Mouse (Mus musculus): ENCODE measurements around the gene Olfr1186. TPM values are rescaled to one million over a fixed set of nuclear protein-coding genes. Genes with fewer than 3 reads are reported as not detected.
"Not testable (repeated sequence)": the region's sequence is repeated elsewhere in the genome, so short reads cannot be mapped to it uniquely, and the experiment has no call there.

The Olfr1186 gene
- polyA plus RNA-seq (2012; ENCODE audit: insufficient read depth, insufficient read length, low replicate concordance, missing spikeins), result not detected in 2 replicates

- TF ChIP-seq CTCF (IDR thresholded peaks at IDR 0.05; ENCODE audit: insufficient read depth, low read depth, low read length) (no peak), POLR2A (IDR thresholded peaks at IDR 0.05; ENCODE audit: insufficient read depth, low read depth, low read length) (no peak)
- Histone ChIP-seq H3K4me3 (ENCODE audit: insufficient read depth, low read depth, low read length) (no peak within 1 kb of the TSS), H3K27ac (ENCODE audit: insufficient read depth, low read depth, low read length) (no peak within 1 kb of the TSS), H3K4me1 (ENCODE audit: control insufficient read depth, insufficient read depth, low read length) (no peaks in the 10 kb centered on the region)
- WGBS, result 81% methylated on average over 2 of the region's 2 CpGs
Observed at GRCm38 (mm10) chr2:88518251-88518650, at the start of gene Olfr1186. TSS of gene Olfr1186 (plus strand) at chr2:88518551.

GRCm38 (mm10) chr2:88483298-88483697 lies 35.1 kb upstream of the Olfr1186 start, which contains the start of gene Olfr1184:
TSS of gene Olfr1184 (plus strand) at chr2:88483598.
- no peaks in the 10 kb centered on the region for H3K4me1 ChIP-seq (ENCODE audit: control insufficient read depth, insufficient read depth, low read length)
- WGBS, result 91% methylated on average over 2 of the region's 2 CpGs
- TF ChIP-seq CTCF (IDR thresholded peaks at IDR 0.05; ENCODE audit: insufficient read depth, low read depth, low read length), result no peak
- TF ChIP-seq POLR2A (IDR thresholded peaks at IDR 0.05; ENCODE audit: insufficient read depth, low read depth, low read length), result no peak
- H3K4me3 ChIP-seq (ENCODE audit: insufficient read depth, low read depth, low read length), result no peak within 1 kb of the TSS
- H3K27ac ChIP-seq (ENCODE audit: insufficient read depth, low read depth, low read length), result no peak within 1 kb of the TSS

GRCm38 (mm10) chr2:88493020-88493419 lies 25.3 kb upstream of the Olfr1186 start, which contains the start of gene Olfr1185-ps1:
TSS of gene Olfr1185-ps1 (plus strand) at chr2:88493320.
- TF ChIP-seq POLR2A (IDR thresholded peaks at IDR 0.05; ENCODE audit: insufficient read depth, low read depth, low read length) (no peak), CTCF (IDR thresholded peaks at IDR 0.05; ENCODE audit: insufficient read depth, low read depth, low read length) (no peak)
- H3K4me3 ChIP-seq (ENCODE audit: insufficient read depth, low read depth, low read length), result no peak within 1 kb of the TSS

GRCm38 (mm10) chr2:88525720-88526119 lies 7.4 kb downstream of the Olfr1186 start:
- H3K27ac ChIP-seq (ENCODE audit: insufficient read depth, low read depth, low read length), result no peak overlapping the region
- TF ChIP-seq CTCF (IDR thresholded peaks at IDR 0.05; ENCODE audit: insufficient read depth, low read depth, low read length), result no peak
- TF ChIP-seq POLR2A (IDR thresholded peaks at IDR 0.05; ENCODE audit: insufficient read depth, low read depth, low read length), result no peak
- no peaks in the 10 kb centered on the region for H3K4me1 ChIP-seq (ENCODE audit: control insufficient read depth, insufficient read depth, low read length)
- 73% methylated on average over 3 of the region's 3 CpGs for WGBS
- H3K4me3 ChIP-seq (ENCODE audit: insufficient read depth, low read depth, low read length), result no peak overlapping the region

More at GRCm38 (mm10) chr2:88493020-88493419, 25.3 kb upstream of the Olfr1186 start, which contains the start of gene Olfr1185-ps1:
- WGBS, result 65% methylated on average over 2 of the region's 2 CpGs
- Histone ChIP-seq H3K27ac (ENCODE audit: insufficient read depth, low read depth, low read length) (no peak within 1 kb of the TSS), H3K4me1 (ENCODE audit: control insufficient read depth, insufficient read depth, low read length) (no peaks in the 10 kb centered on the region)

GRCm38 (mm10) chr2:88556635-88557034 lies 38.3 kb downstream of the Olfr1186 start, which contains the start of gene Olfr1188:
TSS of gene Olfr1188 (plus strand) at chr2:88556935.
- TF ChIP-seq POLR2A (IDR thresholded peaks at IDR 0.05; ENCODE audit: insufficient read depth, low read depth, low read length) (no peak), CTCF (IDR thresholded peaks at IDR 0.05; ENCODE audit: insufficient read depth, low read depth, low read length) (no peak)
- WGBS, result 91% methylated on average over 2 of the region's 2 CpGs
- Histone ChIP-seq H3K4me3 (ENCODE audit: insufficient read depth, low read depth, low read length) (no peak within 1 kb of the TSS), H3K27ac (ENCODE audit: insufficient read depth, low read depth, low read length) (no peak within 1 kb of the TSS), H3K4me1 (ENCODE audit: control insufficient read depth, insufficient read depth, low read length) (no peaks in the 10 kb centered on the region)

GRCm38 (mm10) chr2:88572696-88573095 lies 54.3 kb downstream of the Olfr1186 start:
- 93% methylated on average over 12 of the region's 12 CpGs for WGBS
- H3K27ac ChIP-seq (ENCODE audit: insufficient read depth, low read depth, low read length), result not testable (repeated sequence)

More at GRCm38 (mm10) chr2:88572696-88573095, 54.3 kb downstream of the Olfr1186 start:
- not testable (repeated sequence) for H3K4me1 ChIP-seq (ENCODE audit: control insufficient read depth, insufficient read depth, low read length); H3K4me3 ChIP-seq (ENCODE audit: insufficient read depth, low read depth, low read length)

Other genes with a start within 250 kb of the Olfr1186 start
- gene Olfr1173, start 238.7 kb upstream of the Olfr1186 start, polyA plus RNA-seq (2012; ENCODE audit: insufficient read depth, insufficient read length, low replicate concordance, missing spikeins), result not detected in 2 replicates
- not detected in 2 replicates for gene Olfr1174-ps, start 203.4 kb upstream of the Olfr1186 start, polyA plus RNA-seq (2012; ENCODE audit: insufficient read depth, insufficient read length, low replicate concordance, missing spikeins)
- gene Olfr1175-ps, start 191.3 kb upstream of the Olfr1186 start, polyA plus RNA-seq (2012; ENCODE audit: insufficient read depth, insufficient read length, low replicate concordance, missing spikeins), result not detected in 2 replicates
- not detected in 2 replicates for gene Olfr1176, start 181.8 kb upstream of the Olfr1186 start, polyA plus RNA-seq (2012; ENCODE audit: insufficient read depth, insufficient read length, low replicate concordance, missing spikeins)
- gene Olfr1177-ps, start 172.1 kb upstream of the Olfr1186 start, polyA plus RNA-seq (2012; ENCODE audit: insufficient read depth, insufficient read length, low replicate concordance, missing spikeins), result not detected in 2 replicates
- gene Olfr1178, start 131.5 kb upstream of the Olfr1186 start, polyA plus RNA-seq (2012; ENCODE audit: insufficient read depth, insufficient read length, low replicate concordance, missing spikeins), result not detected in 2 replicates
- gene Olfr1179, start 112.1 kb upstream of the Olfr1186 start, polyA plus RNA-seq (2012; ENCODE audit: insufficient read depth, insufficient read length, low replicate concordance, missing spikeins), result not detected in 2 replicates
- gene Olfr1180, start 99.4 kb upstream of the Olfr1186 start, polyA plus RNA-seq (2012; ENCODE audit: insufficient read depth, insufficient read length, low replicate concordance, missing spikeins), result not detected in 2 replicates
- gene Olfr1181, start 92.4 kb upstream of the Olfr1186 start, polyA plus RNA-seq (2012; ENCODE audit: insufficient read depth, insufficient read length, low replicate concordance, missing spikeins), result not detected in 2 replicates
- not detected in 2 replicates for gene Gm13757, start 69.4 kb upstream of the Olfr1186 start, polyA plus RNA-seq (2012; ENCODE audit: insufficient read depth, insufficient read length, low replicate concordance, missing spikeins)
- not detected in 2 replicates for gene Olfr1183, start 63.7 kb upstream of the Olfr1186 start, polyA plus RNA-seq (2012; ENCODE audit: insufficient read depth, insufficient read length, low replicate concordance, missing spikeins)
- not detected in 2 replicates for gene Olfr1184, start 35.0 kb upstream of the Olfr1186 start, polyA plus RNA-seq (2012; ENCODE audit: insufficient read depth, insufficient read length, low replicate concordance, missing spikeins)
- gene Olfr1185-ps1, start 25.2 kb upstream of the Olfr1186 start, polyA plus RNA-seq (2012; ENCODE audit: insufficient read depth, insufficient read length, low replicate concordance, missing spikeins), result not detected in 2 replicates
- gene Olfr1188, start 38.4 kb downstream of the Olfr1186 start, polyA plus RNA-seq (2012; ENCODE audit: insufficient read depth, insufficient read length, low replicate concordance, missing spikeins), result not detected in 2 replicates
- not detected in 2 replicates for gene Olfr1189, start 67.9 kb downstream of the Olfr1186 start, polyA plus RNA-seq (2012; ENCODE audit: insufficient read depth, insufficient read length, low replicate concordance, missing spikeins)
- not detected in 2 replicates for gene Olfr1191-ps1, start 122.0 kb downstream of the Olfr1186 start, polyA plus RNA-seq (2012; ENCODE audit: insufficient read depth, insufficient read length, low replicate concordance, missing spikeins)
- gene Olfr1192-ps1, start 130.0 kb downstream of the Olfr1186 start, polyA plus RNA-seq (2012; ENCODE audit: insufficient read depth, insufficient read length, low replicate concordance, missing spikeins), result 63.7 TPM in 1 of 2 replicates, not detected in the other
- not detected in 2 replicates for gene Olfr1193, start 157.1 kb downstream of the Olfr1186 start, polyA plus RNA-seq (2012; ENCODE audit: insufficient read depth, insufficient read length, low replicate concordance, missing spikeins)
- not detected in 2 replicates for gene Olfr1195, start 170.6 kb downstream of the Olfr1186 start, polyA plus RNA-seq (2012; ENCODE audit: insufficient read depth, insufficient read length, low replicate concordance, missing spikeins)
- gene Olfr1196, start 186.0 kb downstream of the Olfr1186 start, polyA plus RNA-seq (2012; ENCODE audit: insufficient read depth, insufficient read length, low replicate concordance, missing spikeins), result not detected in 2 replicates
- gene Olfr1197, start 213.8 kb downstream of the Olfr1186 start, polyA plus RNA-seq (2012; ENCODE audit: insufficient read depth, insufficient read length, low replicate concordance, missing spikeins), result not detected in 2 replicates
- gene Olfr1198, start 232.8 kb downstream of the Olfr1186 start, polyA plus RNA-seq (2012; ENCODE audit: insufficient read depth, insufficient read length, low replicate concordance, missing spikeins), result not detected in 2 replicates
- gene Olfr1199, start 241.9 kb downstream of the Olfr1186 start, polyA plus RNA-seq (2012; ENCODE audit: insufficient read depth, insufficient read length, low replicate concordance, missing spikeins), result not detected in 2 replicates

Data from olfactory bulb, adult 2 months (tissue).